Mouse (Mus musculus) right cerebral cortex, postnatal 10 days (tissue): Measurements from ENCODE around the gene Bhlhe41.
A peak's percentile ranks its signal among the peaks of the same experiment; 100 is the strongest.

Experiments used
- DNase-seq, 2 experiments: peaks; one replicate each; pipeline ENCODE4 v3.0.0; 2021; ENCODE audit warnings: low spot score in 2 of 2

The Bhlhe41 gene

DNA sequence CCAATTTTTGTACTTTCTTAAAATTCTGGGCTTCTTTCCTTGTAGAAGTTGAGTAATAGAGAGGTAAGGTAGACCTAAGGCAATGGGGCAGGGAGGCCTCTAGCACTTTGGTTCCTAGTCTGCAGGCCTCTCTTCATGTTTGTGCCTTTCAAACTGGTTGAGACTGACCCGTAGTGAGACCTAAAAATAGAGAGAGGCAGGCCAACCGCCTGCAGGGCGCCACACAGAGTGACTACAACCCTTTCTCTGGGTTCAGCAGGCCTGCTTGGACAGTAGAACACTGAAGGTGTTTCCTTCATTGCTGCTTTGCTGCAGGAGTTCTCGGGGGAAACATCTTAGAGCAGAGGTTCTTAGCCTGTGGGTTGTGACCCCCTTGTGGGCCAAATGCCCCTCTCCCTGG is 5.6 kb upstream of the Bhlhe41 start:
- no peak for DNase-seq

DNA sequence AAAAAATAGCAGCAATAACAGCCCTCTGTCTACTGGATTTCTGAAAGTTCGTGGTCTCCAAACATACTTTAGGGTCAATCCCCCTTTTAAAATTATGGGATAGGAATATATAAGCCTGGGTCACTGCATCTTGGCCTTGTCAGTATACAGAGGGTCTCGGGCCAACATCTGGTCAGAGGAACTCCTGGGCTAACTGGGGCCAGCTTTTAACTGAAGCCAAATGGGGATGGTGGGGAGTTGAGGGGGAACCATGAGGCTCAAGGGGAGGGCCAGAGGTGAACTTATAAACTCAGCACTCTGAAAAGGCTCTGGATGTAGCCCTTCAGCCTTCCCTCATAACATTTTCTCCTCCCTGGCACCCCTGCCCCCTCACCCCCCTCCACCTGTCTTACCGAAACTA is 1.8 kb upstream of the Bhlhe41 start:
- no peak for DNase-seq

- peak; percentile 91 for DNase-seq
These were observed 811 bp upstream of the Bhlhe41 start for GRCm38 (mm10) chr6:145865886-145866851.

GRCm38 (mm10) chr6:145864171-145864570 is 1.2 kb downstream of the Bhlhe41 start:
- no peak for DNase-seq

- DNase-seq, result peak; percentile 85 to 91
These were observed 2.0 kb downstream of the Bhlhe41 start for GRCm38 (mm10) chr6:145863065-145863971.

DNA sequence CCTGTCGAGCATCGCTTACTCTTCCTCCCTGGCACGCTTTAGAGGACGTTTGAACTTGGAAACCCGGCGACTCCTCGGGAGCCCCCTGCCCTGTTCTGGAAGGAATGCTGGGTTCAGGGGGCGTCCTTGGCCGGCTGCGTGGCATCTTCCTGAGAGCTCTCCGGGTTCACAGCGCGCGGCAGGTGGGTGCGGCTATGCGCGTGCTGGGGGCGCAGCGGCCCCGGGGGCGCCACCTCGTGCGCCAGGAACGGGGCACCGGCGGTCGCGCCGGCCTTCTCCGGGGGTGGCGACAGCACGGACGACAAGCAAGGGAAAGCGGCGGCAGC is 2.7 kb downstream of the Bhlhe41 start:
- DNase-seq, result no peak

GRCm38 (mm10) chr6:145862321-145862720 is 3.0 kb downstream of the Bhlhe41 start:
- no peak for DNase-seq

DNA sequence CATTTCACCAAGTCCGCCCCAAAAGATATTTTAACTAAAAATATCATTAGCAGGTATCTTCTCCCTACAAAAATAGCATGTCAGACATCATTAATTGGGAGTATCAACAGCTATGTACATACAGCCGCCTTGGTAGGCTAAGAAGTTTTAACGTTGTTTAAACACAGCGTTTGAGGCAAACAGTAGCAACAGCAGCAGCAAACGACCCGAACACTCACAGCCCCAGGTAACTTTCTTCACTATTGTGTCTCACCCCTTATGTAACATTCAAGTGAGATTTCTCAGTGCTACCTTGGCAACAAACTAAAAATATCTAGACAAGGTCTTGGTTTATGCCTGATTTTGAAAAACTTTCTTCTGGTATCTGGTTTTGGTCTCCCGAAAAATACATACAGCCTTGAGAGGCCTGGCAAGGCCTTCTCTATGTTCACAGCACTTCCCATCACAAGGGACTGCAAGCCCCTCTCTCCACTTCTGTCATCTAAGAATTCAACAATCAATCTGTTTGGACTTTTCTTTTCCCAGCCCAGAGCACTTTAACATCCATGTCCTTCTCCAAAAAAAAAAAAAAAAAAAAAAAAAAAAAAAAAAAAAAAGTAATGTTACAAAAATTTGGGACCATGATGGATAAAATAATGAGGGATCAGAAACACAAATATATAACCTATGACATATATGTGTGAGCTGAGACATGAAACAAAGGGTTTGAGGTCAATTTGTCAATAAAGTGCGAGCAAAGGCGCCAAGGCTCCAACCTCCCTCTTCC is 3.7 kb downstream of the Bhlhe41 start:
- DNase-seq, result no peak

- DNase-seq, result no peak
These were observed 5.0 kb downstream of the Bhlhe41 start for GRCm38 (mm10) chr6:145860350-145860749.

DNA sequence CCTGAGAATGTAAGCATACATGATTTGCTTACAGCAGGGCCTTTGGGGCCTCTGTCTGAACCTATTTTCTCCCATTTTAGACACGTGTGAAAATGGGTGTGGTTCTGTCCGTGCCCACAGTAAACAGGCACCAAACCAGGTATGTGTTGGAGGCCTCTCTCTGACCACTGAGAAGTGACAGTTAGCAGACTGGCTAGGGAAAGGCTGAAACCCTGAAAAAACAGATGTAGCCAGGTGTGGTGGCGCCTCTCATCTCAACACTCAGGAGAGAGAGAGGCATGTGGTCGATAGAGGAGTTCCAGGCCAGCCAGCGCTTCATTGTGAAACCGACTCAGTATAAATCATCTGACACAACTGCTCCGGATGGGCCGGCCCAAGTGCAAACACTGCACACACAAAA is 6.9 kb downstream of the Bhlhe41 start:
- no peak for DNase-seq

- no peak for DNase-seq
These were observed 7.9 kb downstream of the Bhlhe41 start for GRCm38 (mm10) chr6:145857428-145857827.

DNA sequence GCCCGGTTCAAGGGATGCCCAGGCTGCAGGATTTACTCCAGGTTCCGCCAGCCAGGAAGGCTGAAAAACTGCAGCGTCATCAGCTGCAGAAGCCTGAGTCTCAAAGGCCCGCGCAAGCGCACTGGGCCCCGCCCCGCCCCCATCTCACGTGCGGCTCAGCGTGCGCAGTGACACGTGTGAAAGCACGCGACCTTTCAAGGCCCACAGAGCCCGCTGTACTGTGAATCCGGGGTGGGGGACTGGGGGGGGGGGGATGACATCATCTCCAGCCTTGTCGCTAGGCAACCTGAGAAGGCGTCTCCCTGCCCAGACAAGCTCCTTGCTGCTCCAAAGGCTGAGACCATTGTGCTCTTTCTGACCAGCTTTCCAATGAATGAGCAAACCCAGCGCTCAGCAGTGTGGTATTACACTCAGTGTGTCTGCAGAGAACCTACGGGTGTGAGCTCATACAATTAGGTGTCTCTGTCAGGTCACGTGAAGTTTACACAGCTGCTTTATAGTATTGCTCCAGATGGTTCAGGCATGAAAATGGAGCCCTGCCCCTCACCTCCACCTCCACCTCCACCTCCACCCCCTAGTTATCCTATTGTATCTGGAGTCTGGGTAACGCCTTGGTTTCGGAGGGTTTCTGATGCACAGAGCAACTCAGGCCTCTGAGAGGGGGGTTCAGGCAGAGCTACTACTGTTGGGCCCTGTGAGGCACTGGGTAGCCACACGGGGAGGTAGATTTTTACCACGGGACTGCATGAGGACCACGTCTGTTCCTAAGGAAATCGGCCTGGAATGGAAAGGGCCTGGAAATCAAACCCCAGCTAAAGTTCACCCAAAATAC is 9.4 kb downstream of the Bhlhe41 start:
- DNase-seq, result peak; percentile 97 to 98

GRCm38 (mm10) chr6:145854756-145855155 is 10.6 kb downstream of the Bhlhe41 start:
- no peak for DNase-seq

DNA sequence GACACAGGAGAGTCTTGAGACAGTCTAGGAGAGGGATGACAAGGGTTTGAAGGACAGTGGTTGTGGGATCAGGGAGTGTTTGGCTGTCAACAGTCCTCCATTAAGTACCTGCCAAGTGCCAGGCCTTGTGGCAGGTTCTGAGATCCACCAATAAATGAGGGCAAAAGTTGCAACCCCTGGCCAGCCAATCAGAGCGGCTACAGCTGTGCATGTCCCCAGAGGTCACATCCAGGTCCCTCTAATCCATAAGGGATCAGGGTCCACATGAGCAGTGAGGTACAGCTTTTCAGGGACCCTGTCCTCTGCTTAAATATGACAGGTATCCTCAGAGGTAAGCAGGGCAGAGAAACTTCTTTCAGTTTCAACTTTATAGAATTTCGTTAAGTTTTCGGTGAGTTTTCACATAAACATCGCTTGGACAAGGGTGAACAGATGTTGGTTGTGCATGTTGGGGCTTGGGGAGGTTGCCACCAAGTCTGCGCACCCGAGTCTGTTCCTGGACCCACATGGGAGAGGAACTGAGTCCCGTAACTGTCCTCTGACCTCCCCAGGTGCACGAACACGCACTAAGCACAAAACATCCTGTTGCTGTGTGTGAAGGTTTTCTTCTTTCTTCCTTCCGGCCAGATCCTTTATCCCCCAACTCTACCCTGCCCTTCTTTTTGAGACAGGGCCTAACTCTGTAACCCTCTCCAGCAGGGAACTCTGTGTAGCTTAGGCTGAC is 11.8 kb downstream of the Bhlhe41 start:
- DNase-seq, result no peak

GRCm38 (mm10) chr6:145852708-145853107 is 12.7 kb downstream of the Bhlhe41 start:
- no peak for DNase-seq

GRCm38 (mm10) chr6:145851956-145852355 is 13.4 kb downstream of the Bhlhe41 start:
- DNase-seq, result no peak

GRCm38 (mm10) chr6:145850789-145851188 is 14.6 kb downstream of the Bhlhe41 start:
- no peak for DNase-seq

DNA sequence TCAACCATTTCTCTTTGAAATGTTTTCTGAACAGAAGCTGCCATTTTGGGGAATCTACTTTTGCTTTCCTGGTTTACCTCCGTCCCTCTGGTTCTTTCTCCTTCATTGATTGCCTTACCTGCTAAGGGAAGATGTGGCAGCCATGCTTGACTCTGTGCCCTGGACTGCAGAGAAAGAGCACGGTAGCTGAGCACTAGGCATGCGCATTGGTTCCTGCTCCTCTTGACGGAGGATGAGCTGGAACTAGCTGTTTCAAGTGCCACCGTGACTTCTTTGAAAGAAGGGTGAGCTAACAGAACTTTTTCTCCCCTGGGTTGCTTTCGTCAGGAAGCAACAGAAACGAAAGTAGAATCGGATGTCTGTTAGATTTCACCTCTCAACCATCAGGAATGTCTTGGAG is 17.7 kb downstream of the Bhlhe41 start:
- DNase-seq, result no peak

DNA sequence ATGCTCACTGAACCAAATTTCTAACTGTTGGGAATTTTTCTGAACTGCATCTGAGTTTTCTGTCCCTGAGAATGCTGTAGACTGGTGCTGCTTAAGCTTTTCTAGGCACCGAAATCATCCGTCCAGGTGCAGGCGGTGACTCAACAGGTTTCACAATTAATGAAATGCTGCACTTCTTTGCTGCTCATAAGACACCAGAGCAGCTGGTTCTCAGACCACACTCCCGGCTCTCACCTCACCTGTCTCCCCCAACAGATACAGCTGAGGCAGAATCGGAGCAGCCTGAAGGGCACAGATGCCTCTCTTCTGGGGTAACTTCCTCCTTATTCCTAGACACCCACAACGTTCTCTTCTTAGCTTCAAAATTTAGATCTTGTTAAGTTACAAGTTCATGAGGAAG is 18.4 kb downstream of the Bhlhe41 start:
- DNase-seq, result no peak

GRCm38 (mm10) chr6:145846076-145846475 is 19.3 kb downstream of the Bhlhe41 start:
- DNase-seq, result no peak
